10 mouse cellular contexts compared by ENCODE assay signal in genomic region chr14:21669633-21670421, GRCm38 (mm10). TPM values are rescaled to one million over a fixed set of nuclear protein-coding genes. Genes with fewer than 3 reads are reported as not detected.
DNase-seq lines count a peak whose midpoint lies in the region; ATAC-seq and TF ChIP-seq lines count a peak whose summit lies in the region.
"Had no signal": no experiment of that assay in that cellular context is flagged by ENCODE, and none has a peak within 500 bp of the region (broad histone marks: within the 10 kb centered on the region; RNA-seq: fewer than 3 reads in every experiment).

No protein-coding gene starts in this region.

- H3K27me3 ChIP-seq in kidney, embryonic 15.5 days = no peaks in the 10 kb centered on the region
- H3K27me3 ChIP-seq in heart, embryonic 11.5 days (ENCODE audit: control insufficient read depth, insufficient read depth, low read length) = no peaks in the 10 kb centered on the region

- TF ChIP-seq CTCF in lung, adult 2 months (IDR thresholded peaks at IDR 0.05; ENCODE audit: insufficient read depth, low read length) = no peak

- no peak for TF ChIP-seq POLR2A in lung, adult 2 months (IDR thresholded peaks at IDR 0.05; ENCODE audit: borderline replicate concordance, extremely low read depth, low read depth, low read length)

- H3K4me1 ChIP-seq in kidney, embryonic 15.5 days = peaks cover 34% of the 10 kb centered on the region
- no peaks in the 10 kb centered on the region; the same call in 1 of the 2 replicates for H3K4me1 ChIP-seq in heart, embryonic 11.5 days (ENCODE audit: control insufficient read depth, insufficient read depth, low read length)
- no peaks in the 10 kb centered on the region for H3K4me1 ChIP-seq in lung, adult 2 months (ENCODE audit: control insufficient read depth, insufficient read depth, low read length)

- intact Hi-C loops in left cerebral cortex, postnatal 36 days (cut with DNase I) = loop anchor here (10.0 kb wide), 1 partner anchor 175 kb away; the partner anchor contains the start of gene Comtd1

- H3K36me3 ChIP-seq in kidney, embryonic 15.5 days = peaks cover 58% of the 10 kb centered on the region
- H3K36me3 ChIP-seq in heart, embryonic 11.5 days (ENCODE audit: control insufficient read depth, insufficient read depth, low read length) = peaks cover 17% of the 10 kb centered on the region

- DNase-seq in kidney, adult 18-20 months = no peak
- DNase-seq in MN1 (ENCODE audit: low spot score) = peak; percentile 54
- DNase-seq in lung, adult 2 months = peak; percentile 25
- no peak for DNase-seq in ovary, postnatal 14 days (ENCODE audit: low spot score)
- no peak for DNase-seq in frontal cortex, postnatal 14 days (ENCODE audit: low spot score in 2 of 2)
- no peak for DNase-seq in left cerebral cortex, postnatal 36 days (ENCODE audit: low spot score in 2 of 2)

- H3K4me2 ChIP-seq in kidney, embryonic 15.5 days = no peak overlapping the region
- no peak overlapping the region for H3K4me2 ChIP-seq in heart, embryonic 11.5 days
- H3K4me2 ChIP-seq: midbrain, embryonic 11.5 days had no signal

- peak; percentile 84 for ATAC-seq in kidney, embryonic 15.5 days (replicated peaks; ENCODE audit: low FRiP score)
- 0 out of 2 replicates have a peak, but pooled peaks have one; percentile 46 for ATAC-seq in heart, embryonic 11.5 days (replicated peaks; ENCODE audit: insufficient number of reproducible peaks, low FRiP score, low TSS enrichment)

- H3K4me3 ChIP-seq in kidney, embryonic 15.5 days (replicated peaks) = no peak overlapping the region
- H3K4me3 ChIP-seq in heart, embryonic 11.5 days (ENCODE audit: low read depth, low read length) = no peak overlapping the region
- H3K4me3 ChIP-seq in lung, adult 2 months (replicated peaks; ENCODE audit: extremely low read depth, low read depth, low read length) = no peak overlapping the region

- no peak overlapping the region for H3K27ac ChIP-seq in kidney, embryonic 15.5 days
- no peak overlapping the region for H3K27ac ChIP-seq in heart, embryonic 11.5 days (ENCODE audit: low read depth, low read length)

- H3K9me3 ChIP-seq in kidney, embryonic 15.5 days (replicated peaks) = no peaks in the 10 kb centered on the region
- no peaks in the 10 kb centered on the region for H3K9me3 ChIP-seq in heart, embryonic 11.5 days (replicated peaks; ENCODE audit: control insufficient read depth, low read length)

- WGBS in kidney, embryonic 15.5 days = 58% methylated on average over 11 of the region's 11 CpGs
- 77% methylated on average over 11 of the region's 11 CpGs for WGBS in heart, embryonic 11.5 days (ENCODE audit: insufficient replicate concordance)
- WGBS in lung, adult 2 months = 72% methylated on average over 11 of the region's 11 CpGs

- H3K9ac ChIP-seq in kidney, embryonic 15.5 days = no peak overlapping the region
- no peak overlapping the region for H3K9ac ChIP-seq in heart, embryonic 11.5 days (ENCODE audit: low read depth, low read length)

RNA-seq across cellular contexts. Expression of gene Dupd1, which starts 44.5 kb away (rescaled TPM):
- 0.14 TPM in 1 of 2 replicates, not detected in the other for polyA plus RNA-seq in kidney, embryonic 15.5 days (2015; fragmentation: Nextera tagmentation; extraction: Ambion mirVana)
- polyA plus RNA-seq in heart, embryonic 11.5 days (2014; fragmentation: Nextera tagmentation; extraction: Ambion mirVana) = 0.73 TPM in 1 of 2 replicates, not detected in the other
- 1.6 TPM in 1 of 2 replicates, not detected in the other for polyA plus RNA-seq in lung, adult 2 months (2012; rRNA removed)
- total RNA-seq in left cerebral cortex, postnatal 36 days (2021) = under 1 TPM in 1 of 2 experiments, not detected in 1; 0.37 TPM
- total RNA-seq: MEL had no signal
- polyA plus RNA-seq: midbrain, embryonic 11.5 days had no signal

Comparison
In these comparisons a context has a peak if more than half of its experiments do, and no peak if none do; other contexts are left out.
1. DNase-seq: peak in MN1 (single experiment) and lung, adult 2 months (single experiment); none in kidney, adult 18-20 months (single experiment), ovary, postnatal 14 days (single experiment), frontal cortex, postnatal 14 days (0 of 2) and left cerebral cortex, postnatal 36 days (0 of 2).